Mouse (Mus musculus) brain, embryonic 14.5 days (tissue): Measurements from ENCODE around the gene Med20.

ENCODE experiments used
- CTCF ChIP-seq: fragments of 200-500 bp; IDR thresholded peaks from 2 replicates; pipeline ENCODE4 v1.5.1; 2012; ENCODE audit warnings: inconsistent platforms, mild to moderate bottlenecking, moderate library complexity, borderline replicate concordance; ENCODE audit not compliant: insufficient read depth, insufficient read length; ENCODE audit errors: extremely low read depth
- POLR2A ChIP-seq: fragments of 200-500 bp; IDR thresholded peaks from 2 replicates; pipeline ENCODE4 v1.6.1; 2012; ENCODE audit warnings: mild to moderate bottlenecking, inconsistent platforms, borderline replicate concordance; ENCODE audit not compliant: poor library complexity, insufficient read depth, insufficient read length, severe bottlenecking; ENCODE audit errors: extremely low read depth

- TF ChIP-seq CTCF: no peak
- no peak for TF ChIP-seq POLR2A
These were observed 15.9 kb upstream of the Med20 start for GRCm38 (mm10) chr17:47595248-47596161.
